Mouse (Mus musculus): ENCODE results near the gene Srpk2. TPM values are rescaled to one million over a fixed set of nuclear protein-coding genes. Genes with fewer than 3 reads are reported as not detected.
"Not testable (repeated sequence)": the region's sequence is repeated elsewhere in the genome, so short reads cannot be mapped to it uniquely, and the experiment has no call there.

Gene Srpk2
- total RNA-seq (2022), result 10 to 100 TPM; 41.1 to 48.5 (median 42.5) TPM

DNA sequence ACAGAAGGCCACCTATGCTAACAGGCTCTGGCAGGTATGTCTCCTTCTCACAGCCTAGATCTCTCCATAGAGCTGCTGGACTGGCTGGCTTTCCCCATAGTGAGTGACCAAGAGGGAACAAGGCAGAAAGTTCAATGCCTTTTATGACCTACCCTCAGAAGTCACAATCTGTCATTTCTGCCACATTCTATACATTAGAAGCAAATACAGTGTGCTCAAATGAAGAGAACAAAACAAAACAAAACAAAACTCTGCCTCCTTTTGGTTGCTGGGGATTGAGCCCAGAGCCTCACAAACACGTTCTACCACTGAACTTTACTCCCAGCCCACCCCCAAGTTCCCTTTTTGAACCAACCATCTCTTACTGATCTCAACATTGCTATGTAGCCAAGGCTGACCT, at the start of gene Srpk2:
Srpk2 (minus strand) TSS at position 101 of the 400 bp plus-strand sequence.
- DNase-seq (ENCODE audit: low spot score), result no peak

DNA sequence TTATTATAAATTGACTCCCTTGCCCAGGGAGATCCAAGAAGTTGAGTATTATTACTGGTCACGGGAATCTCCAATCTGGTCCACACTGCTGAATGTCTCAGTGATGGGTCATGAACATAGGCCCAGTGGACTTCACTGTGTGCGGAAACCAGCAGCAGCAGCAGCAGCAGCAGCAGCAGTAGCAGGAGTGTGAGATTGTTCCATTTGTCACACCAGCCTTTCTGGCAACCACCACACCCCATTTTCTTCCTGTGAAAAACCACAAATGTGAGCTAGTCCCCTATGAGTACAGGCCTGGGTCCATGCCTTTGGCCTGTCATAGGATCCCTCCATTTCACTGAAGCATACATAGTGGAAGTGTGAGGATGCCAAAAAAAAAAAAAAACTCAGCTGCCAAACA, 37.5 kb upstream of the Srpk2 start:
- DNase-seq (ENCODE audit: low spot score), result no peak

DNA sequence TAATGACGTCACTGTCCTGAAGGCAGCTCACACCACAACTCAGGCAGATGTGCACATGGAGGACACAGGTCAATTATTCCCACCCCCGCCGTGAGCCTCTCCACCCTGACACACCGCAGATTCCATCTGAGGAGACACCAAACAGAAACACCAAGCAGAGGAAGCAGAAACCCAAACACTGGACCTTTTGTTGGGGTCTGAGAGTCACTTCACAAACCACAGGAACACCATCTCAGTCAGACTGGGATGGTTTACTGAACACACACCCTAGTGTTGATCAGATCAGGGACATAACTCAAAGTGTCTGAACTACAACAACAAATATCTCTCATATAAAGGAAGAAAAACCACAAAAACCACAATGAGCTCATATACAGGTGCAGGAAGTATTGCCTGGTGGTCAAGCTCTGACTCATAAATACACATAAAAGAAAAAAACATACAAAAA, 34.5 kb upstream of the Srpk2 start:
- DNase-seq (ENCODE audit: low spot score), result no peak

DNA sequence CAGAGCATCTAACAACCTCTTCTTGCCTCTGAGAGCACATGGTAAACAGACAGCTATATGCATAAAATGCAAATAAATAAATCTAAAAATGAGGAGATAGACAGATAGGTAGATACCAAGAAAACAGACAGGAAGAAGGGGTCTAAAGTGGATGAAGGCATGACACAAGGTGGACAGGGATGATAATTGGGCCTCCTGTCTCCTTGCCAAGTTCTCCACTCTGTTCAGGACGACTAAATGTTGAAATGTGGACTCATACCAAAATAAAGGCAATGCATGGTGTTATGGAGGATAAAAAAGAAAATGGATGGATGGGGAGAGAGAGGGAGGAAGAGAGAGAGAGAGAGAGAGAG, 33.7 kb upstream of the Srpk2 start:
- no peak for DNase-seq (ENCODE audit: low spot score)

DNA sequence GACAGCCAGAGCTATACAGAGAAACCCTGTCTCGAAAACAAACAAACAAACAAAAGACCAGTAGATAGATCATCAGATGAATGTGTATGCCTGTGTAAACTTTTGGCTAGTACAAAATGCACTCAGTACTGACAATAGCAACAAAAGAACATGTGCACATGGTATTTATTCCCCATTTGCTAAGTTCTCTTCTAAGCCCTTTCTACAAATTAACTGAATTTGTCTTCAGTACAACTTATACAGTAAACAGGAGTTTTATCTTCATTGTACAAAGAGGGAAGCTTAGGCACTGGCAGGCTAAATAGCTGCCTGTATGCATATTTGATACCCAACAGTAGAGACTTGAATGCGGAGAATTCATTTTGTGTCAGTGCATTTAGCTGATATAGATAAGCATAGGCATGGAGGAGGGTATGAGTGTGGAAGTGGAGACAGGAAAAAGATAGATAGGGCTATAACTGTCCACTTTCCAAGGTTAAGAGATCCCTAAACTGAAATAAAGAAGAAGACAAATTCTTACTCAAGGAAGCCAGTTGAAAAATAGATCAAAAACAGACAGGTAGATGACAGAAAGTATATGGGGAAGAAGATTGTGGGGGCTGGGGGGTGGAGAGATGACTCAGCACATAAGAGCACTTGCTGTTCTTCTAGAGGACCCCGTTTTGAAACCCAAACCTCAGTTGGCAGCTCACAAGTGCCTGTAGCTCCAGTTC, 33.2 kb upstream of the Srpk2 start:
- DNase-seq (ENCODE audit: low spot score), result no peak

DNA sequence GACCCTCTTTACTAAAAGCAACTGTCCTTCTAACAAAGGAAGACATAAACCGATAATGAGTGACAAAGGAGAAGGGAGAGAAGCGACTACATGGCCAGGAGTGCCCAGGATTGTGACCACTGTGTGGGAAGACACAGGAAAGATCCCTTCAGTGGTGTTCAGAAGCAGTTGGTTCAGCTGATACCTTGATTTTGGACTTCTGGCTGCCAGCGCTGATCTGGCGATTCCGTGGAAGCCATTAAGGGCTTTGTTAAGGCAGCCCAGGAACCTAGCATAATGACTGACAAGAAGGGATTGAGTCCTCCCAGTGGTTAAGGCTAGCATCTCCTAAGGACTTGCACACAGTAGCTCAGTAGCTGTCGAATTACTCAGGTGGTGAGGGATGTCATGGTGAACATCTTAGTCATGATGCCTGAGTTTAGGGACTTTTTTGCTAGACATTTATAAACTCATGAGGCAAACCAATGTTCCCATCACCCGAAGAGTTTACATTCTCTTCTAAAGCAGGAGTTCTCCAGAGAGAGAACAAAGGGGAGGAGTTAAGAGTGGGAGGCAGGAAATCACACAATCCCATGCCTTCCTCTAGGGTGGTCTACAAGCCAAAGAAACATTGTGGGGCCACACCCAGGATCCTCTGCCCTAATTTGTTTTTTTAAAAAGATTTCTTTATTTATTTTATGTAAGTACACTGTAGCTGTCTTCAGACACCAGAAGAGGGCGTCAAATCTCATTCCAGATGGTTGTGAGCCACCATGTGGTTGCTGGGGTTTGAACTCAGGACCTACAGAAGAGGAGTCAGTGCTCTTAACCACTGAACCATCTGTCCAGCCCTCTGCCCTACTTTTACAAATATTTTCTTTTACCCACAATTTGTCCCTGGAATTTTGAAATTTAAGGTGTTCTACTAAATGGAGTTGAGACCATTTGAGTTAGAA, 29.3 kb upstream of the Srpk2 start:
- no peak for DNase-seq (ENCODE audit: low spot score)

DNA sequence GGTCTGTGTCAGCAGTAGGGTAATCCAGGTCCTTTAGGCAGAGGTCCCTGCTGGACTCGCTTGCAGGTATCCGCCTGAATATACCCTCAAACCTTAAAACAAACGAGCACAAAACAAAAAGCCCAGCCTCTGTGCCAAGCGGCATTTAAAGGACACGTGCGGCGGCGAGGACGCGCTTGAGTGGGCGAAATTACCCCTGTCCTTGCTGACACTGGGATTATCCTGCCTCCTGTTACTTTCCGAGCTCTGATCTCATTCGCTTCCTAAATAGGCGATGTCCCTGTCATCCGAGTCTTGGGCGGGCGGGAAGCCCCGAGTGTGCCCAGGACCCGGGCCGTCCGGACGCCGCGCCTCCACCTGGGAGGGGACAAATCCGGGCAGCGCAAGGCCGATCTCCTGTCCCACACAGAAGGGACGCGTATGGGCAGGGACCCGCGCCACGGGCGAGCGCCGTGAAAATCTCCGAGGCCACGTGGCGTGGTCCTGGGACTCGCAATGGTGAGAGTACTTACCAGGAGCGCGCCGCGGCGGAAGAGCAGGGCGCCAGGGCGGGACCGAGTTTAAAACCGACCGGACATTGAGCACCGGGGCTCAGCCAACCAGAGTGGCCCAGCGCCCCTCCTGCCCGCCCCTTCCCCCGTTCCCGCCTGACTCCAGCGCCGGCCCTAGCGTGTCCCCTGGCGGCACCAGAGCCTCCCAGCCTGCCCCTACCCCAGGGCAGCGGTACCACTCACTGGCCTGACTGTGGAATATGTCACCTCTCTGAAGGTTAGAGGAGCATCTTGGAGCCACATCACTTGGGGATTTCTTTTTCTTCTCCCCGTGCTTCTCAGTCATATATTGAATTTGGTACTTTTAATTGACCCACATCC, 27.9 kb upstream of the Srpk2 start:
- peak; percentile 78 for DNase-seq (ENCODE audit: low spot score)

DNA sequence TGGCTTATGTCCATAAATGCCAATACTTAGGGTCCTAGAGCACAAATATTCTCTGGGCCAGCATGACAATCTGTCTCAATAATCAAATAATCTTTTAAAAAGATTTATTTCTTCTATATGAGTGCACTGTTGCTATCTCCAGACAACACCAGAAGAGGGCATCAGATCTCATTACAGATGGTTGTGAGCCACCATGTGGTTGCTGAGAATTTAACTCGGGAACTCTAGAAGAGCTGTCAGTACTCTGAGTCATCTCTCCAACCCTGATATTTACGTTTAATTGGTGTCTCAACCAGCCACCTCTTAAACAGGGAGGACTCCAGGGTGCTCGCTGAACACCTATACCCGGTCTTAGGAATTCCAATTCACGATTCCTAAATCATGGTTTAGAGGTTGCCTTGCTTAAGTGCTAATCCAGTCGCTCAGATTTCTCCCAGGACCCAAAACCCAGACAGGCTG, 27.3 kb upstream of the Srpk2 start:
- DNase-seq (ENCODE audit: low spot score), result peak; percentile 13

DNA sequence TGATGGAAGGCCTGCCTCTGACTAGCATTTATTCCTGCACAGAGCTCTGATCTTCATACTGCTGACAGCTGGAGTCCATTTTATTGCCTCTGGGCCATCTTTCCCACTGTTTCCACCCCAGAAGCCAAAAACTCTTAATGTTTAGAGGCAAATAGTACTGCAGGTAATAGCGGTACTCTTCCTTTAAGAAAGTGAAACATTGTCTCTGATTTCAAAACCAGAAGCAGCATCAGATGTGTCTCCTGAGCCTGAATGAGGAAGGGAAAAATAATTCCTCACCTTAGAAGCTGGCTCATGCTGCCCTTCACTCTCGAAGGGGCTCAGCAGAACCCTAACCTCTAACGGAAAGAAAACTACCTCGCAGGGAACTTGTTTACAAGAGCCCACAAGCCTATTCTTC, 26.8 kb upstream of the Srpk2 start:
- no peak for DNase-seq (ENCODE audit: low spot score)

DNA sequence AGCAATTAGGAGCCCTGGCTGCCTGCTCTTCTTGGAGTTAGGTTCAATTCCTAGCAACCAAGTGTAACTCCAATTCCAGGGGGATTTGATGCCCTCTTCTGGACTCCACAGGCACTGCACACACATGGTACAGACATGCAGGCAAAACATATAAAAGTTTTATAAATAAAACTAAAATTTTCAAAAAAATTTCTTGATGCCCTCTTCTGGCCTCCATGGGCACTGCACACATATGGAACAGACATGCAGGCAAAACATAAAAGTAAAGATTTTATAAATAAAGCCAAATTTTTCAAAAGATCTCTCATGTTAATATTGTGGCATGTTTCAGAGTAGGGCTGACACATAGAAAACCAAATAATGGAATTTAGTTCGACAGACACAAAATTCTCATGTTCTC, 25.2 kb upstream of the Srpk2 start:
- DNase-seq (ENCODE audit: low spot score), result no peak

DNA sequence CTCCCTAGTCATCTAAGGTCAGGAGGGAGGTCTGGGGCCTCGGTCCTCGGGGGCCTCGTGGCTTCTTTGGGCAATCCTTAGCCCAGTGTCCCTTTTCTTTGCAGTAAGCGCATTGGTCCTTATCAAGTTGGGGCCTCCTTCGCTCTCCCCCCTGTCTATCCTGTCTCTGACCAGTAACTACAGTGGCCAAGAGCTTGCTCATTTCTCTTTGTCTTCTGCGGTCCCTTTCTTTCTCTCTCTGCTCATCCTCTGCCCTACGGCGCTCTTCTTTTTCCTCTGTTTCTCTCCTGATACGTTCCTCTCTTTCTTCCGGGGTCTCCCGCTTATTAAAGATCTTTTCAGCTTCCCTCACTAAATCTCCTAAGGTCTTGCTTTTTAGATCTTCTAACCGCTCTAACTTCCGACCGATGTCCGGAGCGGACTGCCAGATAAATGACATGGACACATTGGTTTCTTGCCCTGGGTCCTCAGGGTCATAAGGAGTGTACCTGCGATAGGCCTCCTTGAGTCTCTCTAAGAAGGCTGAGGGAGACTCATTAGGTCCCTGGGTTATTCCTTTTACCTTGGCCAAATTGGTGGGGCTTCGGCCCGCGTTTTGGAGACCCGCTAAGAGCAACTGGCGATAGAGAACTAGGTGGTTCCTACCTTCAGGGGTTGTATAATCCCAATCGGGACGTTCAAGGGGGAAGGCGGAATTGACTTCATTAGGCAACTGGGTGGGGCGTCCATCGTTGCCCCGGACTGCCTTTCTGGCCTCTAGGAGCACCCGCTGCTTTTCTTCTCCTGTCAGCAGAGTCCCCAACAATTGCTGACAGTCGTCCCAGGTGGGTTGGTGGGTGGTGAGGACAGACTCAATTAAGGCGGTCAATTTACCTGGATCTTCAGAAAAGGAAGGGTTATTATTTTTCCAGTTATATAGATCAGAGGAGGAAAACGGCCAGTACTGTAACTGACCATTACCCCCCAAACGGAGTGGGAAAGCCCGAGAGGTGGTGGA, 22.5 kb upstream of the Srpk2 start:
- DNase-seq (ENCODE audit: low spot score), result not testable (repeated sequence)

DNA sequence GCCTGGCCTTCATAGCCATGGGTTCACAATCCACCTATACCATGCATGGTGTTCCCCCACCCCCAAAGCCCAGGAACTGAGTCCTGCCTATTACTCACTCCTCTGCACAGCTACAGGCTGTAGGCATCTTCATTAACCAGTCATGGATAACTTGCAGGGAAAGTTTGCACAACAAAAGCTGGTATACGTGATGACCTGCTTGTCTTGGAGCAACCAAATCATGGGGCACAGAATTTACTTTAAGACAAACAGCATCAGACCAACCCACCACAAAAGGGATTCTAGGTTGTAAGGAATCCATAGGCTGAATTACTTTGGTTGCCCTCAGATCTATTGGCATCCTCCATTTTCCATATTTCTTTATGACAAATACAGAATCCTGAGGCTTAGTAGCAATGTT, 13.0 kb upstream of the Srpk2 start:
- no peak for DNase-seq (ENCODE audit: low spot score)

DNA sequence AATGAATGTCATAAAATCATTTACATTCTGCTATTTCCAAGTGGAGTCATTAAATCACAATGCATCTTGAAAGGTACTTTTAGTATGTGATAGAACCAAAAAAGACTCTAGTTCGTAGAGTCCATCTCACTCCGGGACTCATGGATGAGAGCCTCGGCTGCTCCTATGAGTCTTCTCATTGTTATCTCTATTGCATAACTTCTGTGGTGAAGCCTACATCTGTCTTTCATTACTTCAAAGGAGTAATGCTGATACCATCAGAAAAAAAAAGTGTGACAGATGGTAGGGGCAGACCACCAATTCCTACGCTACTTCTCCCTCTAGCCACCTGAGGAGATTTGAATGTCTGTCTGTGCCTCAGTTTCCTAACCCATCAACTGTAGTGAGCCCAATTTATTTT, 986 bp downstream of the Srpk2 start:
- DNase-seq (ENCODE audit: low spot score), result no peak

DNA sequence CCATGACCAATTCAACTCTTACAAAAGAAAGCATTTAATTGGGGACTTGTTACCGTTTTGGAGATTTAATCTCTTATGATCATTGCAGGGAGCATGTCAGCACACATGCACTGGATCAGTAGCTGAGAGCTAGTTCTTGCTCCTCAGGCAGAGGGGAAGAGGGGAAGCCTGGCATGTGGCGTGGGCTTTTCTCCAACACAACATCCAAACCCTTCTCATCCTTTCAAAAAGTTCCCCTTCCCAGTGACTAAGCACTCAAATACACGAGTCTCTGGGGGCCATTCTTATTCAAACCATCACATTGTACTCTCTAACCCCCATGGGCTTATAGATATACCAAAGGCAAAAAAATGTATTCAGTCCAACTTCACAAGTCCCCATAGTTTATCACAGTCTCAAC, 5.4 kb downstream of the Srpk2 start:
- DNase-seq (ENCODE audit: low spot score), result no peak

DNA sequence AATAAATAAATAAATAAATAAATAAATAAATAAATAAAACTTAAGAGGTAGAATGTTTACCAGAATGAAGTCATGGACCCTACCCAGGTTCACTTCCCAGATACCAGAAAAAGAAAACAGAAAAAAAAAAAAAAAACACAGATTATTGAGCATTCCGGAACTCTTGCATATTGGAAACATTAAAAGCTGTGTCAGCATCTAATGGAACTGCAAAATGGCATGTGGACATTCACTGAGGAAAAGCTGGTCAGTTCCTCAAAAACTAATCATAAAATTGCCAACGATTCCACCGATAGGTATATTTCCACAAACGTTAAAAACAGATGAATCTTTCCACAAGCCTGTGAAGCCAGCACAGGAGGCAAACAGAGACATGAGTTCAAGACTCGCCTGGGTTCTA, 6.5 kb downstream of the Srpk2 start:
- no peak for DNase-seq (ENCODE audit: low spot score)

DNA sequence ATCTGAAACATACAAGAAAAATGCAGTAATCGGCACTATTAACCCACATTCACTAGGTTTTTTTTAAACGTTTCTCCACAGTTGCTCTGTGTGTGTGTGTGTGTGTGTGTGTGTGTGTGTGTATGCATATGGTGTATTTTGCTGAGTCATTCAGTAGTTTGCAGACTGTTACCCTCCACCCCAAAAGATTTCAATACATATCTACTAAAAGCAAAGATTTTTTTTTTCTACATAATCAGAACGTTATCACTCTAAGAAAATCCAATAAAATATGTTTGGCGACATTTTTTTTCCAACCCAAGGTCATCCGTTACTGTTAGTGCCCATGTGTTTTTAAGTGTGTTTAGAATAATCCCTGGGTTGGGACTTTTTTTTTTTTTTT, 7.4 kb downstream of the Srpk2 start:
- DNase-seq (ENCODE audit: low spot score), result no peak

DNA sequence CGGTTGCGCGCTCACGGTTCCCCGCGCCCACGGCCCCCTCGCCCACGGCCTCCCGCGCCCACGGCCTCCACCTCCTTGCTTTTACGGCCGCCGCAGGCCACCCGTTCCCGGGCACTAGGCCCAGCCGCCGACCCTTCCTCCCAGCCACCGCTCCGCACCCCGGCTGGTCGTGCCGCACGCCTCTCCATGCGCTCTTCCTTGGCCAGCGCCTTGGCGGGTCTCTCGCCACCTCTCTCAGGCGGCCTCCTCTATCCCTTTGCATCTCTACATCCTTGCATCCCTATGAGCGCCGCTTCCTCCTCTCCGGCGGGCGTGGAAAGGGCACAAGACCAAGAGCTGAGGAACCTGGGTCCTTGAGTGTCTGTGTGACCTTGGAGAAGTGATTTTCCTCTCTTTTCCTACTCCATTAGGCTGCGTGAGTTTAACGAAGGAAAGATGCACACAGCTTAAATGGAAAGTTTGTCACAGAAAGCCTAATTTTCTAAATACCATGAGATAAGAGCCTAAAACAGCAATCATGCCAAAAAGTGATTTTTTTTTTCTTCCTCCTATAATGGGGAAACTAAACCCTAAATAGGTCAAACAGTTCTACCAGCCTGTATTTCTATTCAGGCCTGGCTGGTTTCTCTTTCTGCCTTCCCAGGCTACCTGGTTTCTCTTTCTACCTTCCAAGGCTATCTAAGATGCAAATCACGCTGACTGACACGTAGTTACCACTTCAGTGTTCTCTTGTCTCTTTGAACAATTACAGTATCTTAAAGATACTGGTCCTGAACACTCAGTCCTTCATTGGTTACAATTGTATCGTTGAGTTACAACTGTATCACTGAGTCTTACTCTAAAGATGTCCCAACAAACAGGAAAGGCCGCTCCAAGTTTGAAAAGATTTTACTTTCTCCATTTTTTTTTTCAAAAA, 8.0 kb downstream of the Srpk2 start:
- DNase-seq (ENCODE audit: low spot score), result no peak

DNA sequence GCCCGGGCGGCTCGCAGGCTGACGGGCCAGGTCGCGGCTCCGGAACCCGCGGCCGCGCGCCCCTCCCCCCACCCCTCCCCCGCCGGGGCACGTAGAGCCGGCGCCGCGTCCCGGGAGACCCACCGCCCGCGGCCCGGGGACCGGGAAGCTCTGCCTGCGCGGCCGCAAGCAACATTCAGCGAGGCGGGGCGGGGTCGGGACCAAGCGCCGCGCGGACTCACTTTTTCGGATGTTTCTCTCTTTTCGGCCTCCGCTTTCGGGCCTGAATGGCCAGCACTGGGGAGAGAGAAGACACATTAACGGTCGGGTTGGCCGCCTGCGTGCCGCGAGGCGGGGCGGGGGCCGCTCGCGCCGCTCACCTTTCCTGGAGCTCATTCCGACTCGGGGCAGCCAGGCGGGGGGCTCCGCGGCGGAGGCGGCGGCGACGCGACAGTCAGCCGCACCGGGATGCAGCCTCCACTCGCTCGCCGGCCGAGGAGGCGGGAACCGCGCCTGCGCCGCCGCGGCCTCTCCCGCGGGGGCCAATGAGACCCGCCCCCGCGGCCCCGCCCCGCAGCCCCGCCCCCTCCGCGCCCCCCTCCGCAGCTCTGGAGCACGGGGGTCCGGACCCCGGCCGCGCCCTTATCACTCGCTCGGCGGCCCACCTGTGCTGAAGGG, 8.8 kb downstream of the Srpk2 start:
- peak; percentile 14 for DNase-seq (ENCODE audit: low spot score)

All from heart, adult 8-10 months (tissue).